9 mouse cellular contexts compared by ENCODE assay signal in the genomic region with DNA sequence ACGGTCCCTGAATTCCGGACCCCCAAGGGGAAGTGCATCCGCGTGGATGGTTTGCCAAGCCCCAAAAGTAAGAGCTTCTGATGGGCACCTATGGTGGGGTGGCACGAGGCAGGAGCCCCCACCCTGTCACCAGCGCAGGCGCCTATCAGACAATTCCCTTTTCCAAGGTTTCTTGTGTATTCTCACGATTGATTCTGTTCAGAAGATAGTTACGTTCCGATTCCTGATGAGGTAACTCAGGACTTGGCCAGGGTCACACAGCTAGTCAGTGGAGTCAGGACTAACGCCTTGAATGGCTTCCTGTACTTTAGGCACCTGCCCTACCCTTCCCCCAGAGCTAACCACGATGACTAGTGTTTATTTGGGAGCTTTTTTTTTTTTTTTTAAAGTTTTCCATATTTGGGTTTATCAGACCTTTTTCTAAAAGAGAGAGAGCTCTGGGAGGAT. TPM values are rescaled to one million over a fixed set of nuclear protein-coding genes. Genes with fewer than 3 reads are reported as not detected.
DNase-seq lines count a peak whose midpoint lies in the region; ATAC-seq and TF ChIP-seq lines count a peak whose summit lies in the region.
"Had no signal": no experiment of that assay in that cellular context is flagged by ENCODE, and none has a peak within 500 bp of the region (broad histone marks: within the 10 kb centered on the region; RNA-seq: fewer than 3 reads in every experiment).

No protein-coding gene starts in this region.

- no peak for TF ChIP-seq RAD21 in CH12.LX (IDR thresholded peaks at IDR 0.05; ENCODE audit: low read depth, low read length)

- no peaks in the 10 kb centered on the region; the same call in 1 of the 2 replicates for H3K27me3 ChIP-seq in hindbrain, embryonic 12.5 days
- no peaks in the 10 kb centered on the region for H3K27me3 ChIP-seq in hindbrain, embryonic 14.5 days (ENCODE audit: control insufficient read depth, insufficient read depth, low read length)
- no peaks in the 10 kb centered on the region for H3K27me3 ChIP-seq in CH12.LX (replicated peaks)
- no peaks in the 10 kb centered on the region for H3K27me3 ChIP-seq in forebrain, embryonic 12.5 days
- H3K27me3 ChIP-seq in megakaryocyte, embryonic 14.5 days (replicated peaks): no peaks in the 10 kb centered on the region

- H3K27ac ChIP-seq in hindbrain, embryonic 12.5 days: peak overlapping the region; percentile 77
- no peak overlapping the region for H3K27ac ChIP-seq in hindbrain, embryonic 14.5 days
- H3K27ac ChIP-seq in CH12.LX (ENCODE audit: insufficient read depth, low read depth): peak overlapping the region; percentile 91
- H3K27ac ChIP-seq in forebrain, embryonic 12.5 days: peak overlapping the region; percentile 75
- H3K27ac ChIP-seq: left cerebral cortex, adult 2 months had no signal

- H3K79me2 ChIP-seq in CH12.LX (replicated peaks; ENCODE audit: control insufficient read depth, extremely low read depth, insufficient read depth, poor library complexity, severe bottlenecking): peaks cover 33% of the 10 kb centered on the region

- no peak for TF ChIP-seq POLR2A in CH12.LX (IDR thresholded peaks at IDR 0.05; ENCODE audit: low read depth, low read length)

- TF ChIP-seq CTCF in CH12.LX (conservative IDR thresholded peaks at IDR 0.05 in 1 of 2, IDR thresholded peaks at IDR 0.05 in 1 of 2; ENCODE audit: low read depth in 2 of 2, low read length in 2 of 2): no peak

- H3K4me1 ChIP-seq in hindbrain, embryonic 12.5 days: peaks cover 55% of the 10 kb centered on the region
- peaks cover 19% of the 10 kb centered on the region; the same call in 1 of the 2 replicates for H3K4me1 ChIP-seq in hindbrain, embryonic 14.5 days (replicated peaks; ENCODE audit: control insufficient read depth, insufficient read depth, low read length)
- peaks cover 27 to 75% of the 10 kb centered on the region in 2 experiments for H3K4me1 ChIP-seq in CH12.LX (ENCODE audit: control insufficient read depth in 1 of 2, insufficient read depth in 2 of 2)
- peaks cover 66% of the 10 kb centered on the region for H3K4me1 ChIP-seq in forebrain, embryonic 12.5 days
- peaks cover 83% of the 10 kb centered on the region for H3K4me1 ChIP-seq in megakaryocyte, embryonic 14.5 days

- H3K4me2 ChIP-seq in hindbrain, embryonic 12.5 days (replicated peaks): no peak overlapping the region
- no peak overlapping the region for H3K4me2 ChIP-seq in hindbrain, embryonic 14.5 days (replicated peaks)
- peak overlapping the region; percentile 93 for H3K4me2 ChIP-seq in CH12.LX (ENCODE audit: insufficient read depth, low read depth, poor library complexity, severe bottlenecking)
- H3K4me2 ChIP-seq in forebrain, embryonic 12.5 days: no peak overlapping the region

- no peak for TF ChIP-seq EP300 in CH12.LX (IDR thresholded peaks at IDR 0.05; ENCODE audit: low read length)

- no peaks in the 10 kb centered on the region for H3K9me3 ChIP-seq in hindbrain, embryonic 12.5 days (replicated peaks)
- H3K9me3 ChIP-seq in hindbrain, embryonic 14.5 days (ENCODE audit: control insufficient read depth, low read length): no peaks in the 10 kb centered on the region
- no peaks in the 10 kb centered on the region for H3K9me3 ChIP-seq in CH12.LX (replicated peaks; ENCODE audit: low read length)
- no peaks in the 10 kb centered on the region for H3K9me3 ChIP-seq in forebrain, embryonic 12.5 days
- no peaks in the 10 kb centered on the region for H3K9me3 ChIP-seq in megakaryocyte, embryonic 14.5 days

- H3K36me3 ChIP-seq in hindbrain, embryonic 12.5 days: no peaks in the 10 kb centered on the region
- H3K36me3 ChIP-seq in hindbrain, embryonic 14.5 days (replicated peaks; ENCODE audit: control insufficient read depth, insufficient read depth): no peaks in the 10 kb centered on the region
- H3K36me3 ChIP-seq in CH12.LX (replicated peaks in 1 of 2; ENCODE audit: control insufficient read depth in 1 of 2, insufficient read depth in 1 of 2, low read length in 1 of 2): peaks cover 3 to 9% of the 10 kb centered on the region in 2 experiments
- H3K36me3 ChIP-seq in forebrain, embryonic 12.5 days (replicated peaks): 0 out of 2 replicates have a peak, but pooled peaks cover 4% of the 10 kb centered on the region
- peaks cover 26% of the 10 kb centered on the region for H3K36me3 ChIP-seq in megakaryocyte, embryonic 14.5 days (replicated peaks; ENCODE audit: low read length)

- H3K4me3 ChIP-seq in hindbrain, embryonic 12.5 days: no peak overlapping the region
- H3K4me3 ChIP-seq in hindbrain, embryonic 14.5 days (replicated peaks; ENCODE audit: low read length): no peak overlapping the region
- H3K4me3 ChIP-seq in CH12.LX (replicated peaks in 1 of 3; ENCODE audit: low read depth in 2 of 3, low read length in 2 of 3, poor library complexity in 1 of 3): peak overlapping the region in 2 of 3 experiments; percentile 1 to 4
- no peak overlapping the region for H3K4me3 ChIP-seq in forebrain, embryonic 12.5 days (replicated peaks)
- peak overlapping the region; percentile 89 for H3K4me3 ChIP-seq in megakaryocyte, embryonic 14.5 days (replicated peaks)
- H3K4me3 ChIP-seq: left cerebral cortex, adult 2 months had no signal

- whole genome bisulfite sequencing in hindbrain, embryonic 12.5 days: 88% methylated on average over 12 of the region's 12 CpGs
- WGBS in hindbrain, embryonic 14.5 days: 84% methylated on average over 12 of the region's 12 CpGs
- 88% methylated on average over 12 of the region's 12 CpGs for WGBS in forebrain, embryonic 12.5 days

- no peak for DNase-seq in hindbrain, embryonic 14.5 days (ENCODE audit: low spot score)
- no peak for DNase-seq in CH12.LX (ENCODE audit: extremely low read depth)
- DNase-seq in embryo, embryonic 10 days (ENCODE audit: low spot score): no peak
- DNase-seq in right cerebral cortex, adult 2 months (ENCODE audit: low spot score in 2 of 2): no peak
- no peak for DNase-seq in right cerebral cortex, postnatal 36 days (ENCODE audit: low spot score in 2 of 2)

- dilution Hi-C loops in CH12.LX (cut with MboI; ENCODE audit: extremely low pct_ligation_motif_present, extremely low pct_unique_long_range_greater_than_20kb, low sequenced_read_pairs): no loop called here

- in situ Hi-C loops in CH12.LX (cut with MboI; ENCODE audit: low pct_ligation_motif_present, low pct_unique_long_range_greater_than_20kb, low sequenced_read_pairs): no loop called here

- H3K9ac ChIP-seq in hindbrain, embryonic 12.5 days: no peak overlapping the region
- no peak overlapping the region for H3K9ac ChIP-seq in hindbrain, embryonic 14.5 days
- H3K9ac ChIP-seq in CH12.LX (ENCODE audit: insufficient read depth, low read depth): peak overlapping the region; percentile 75
- H3K9ac ChIP-seq in forebrain, embryonic 12.5 days: no peak overlapping the region

- ATAC-seq in hindbrain, embryonic 12.5 days (ENCODE audit: low FRiP score): no peak
- ATAC-seq in hindbrain, embryonic 14.5 days (ENCODE audit: low FRiP score): no peak
- no peak for ATAC-seq in forebrain, embryonic 12.5 days (ENCODE audit: low FRiP score)

TF ChIP-seq in CH12.LX, 34 proteins besides CTCF, POLR2A, EP300 and RAD21:
- TF ChIP-seq ZNF384 (IDR thresholded peaks at IDR 0.05; ENCODE audit: low read depth, low read length): peak; percentile 91
- no peak for TF ChIP-seq NRF1 (IDR thresholded peaks at IDR 0.05; ENCODE audit: low read depth, low read length)

RNA-seq across cellular contexts. Expression of a gene that starts 6.3 kb away (rescaled TPM):
- 7.0 and 7.9 TPM in 2 replicates for polyA plus RNA-seq in hindbrain, embryonic 12.5 days (2016; fragmentation: Nextera tagmentation; extraction: Ambion mirVana)
- polyA plus RNA-seq in hindbrain, embryonic 14.5 days (2014; fragmentation: Nextera tagmentation; extraction: Ambion mirVana): 1.2 and 1.3 TPM in 2 replicates
- total RNA-seq in CH12.LX (2012; rRNA removed): 7.2 and 7.6 TPM in 2 replicates
- 4.4 and 4.9 TPM in 2 replicates for total RNA-seq in CH12.LX (2014; rRNA removed)
- 3.9 and 6.1 TPM in 2 replicates for polyA plus RNA-seq in CH12.LX (2012; ENCODE audit: insufficient read length, low read depth)
- polyA plus RNA-seq in forebrain, embryonic 12.5 days (2016; fragmentation: Nextera tagmentation; extraction: Ambion mirVana): 13.4 and 14.6 TPM in 2 replicates
- 10.5 and 25.7 TPM in 2 replicates for polyA plus RNA-seq in megakaryocyte, embryonic 14.5 days (2012; ENCODE audit: insufficient read depth, low replicate concordance)

RNA-seq across cellular contexts. Expression of a gene that starts 27.7 kb away (rescaled TPM):
- 11.6 and 11.8 TPM in 2 replicates for polyA plus RNA-seq in hindbrain, embryonic 12.5 days (2016; fragmentation: Nextera tagmentation; extraction: Ambion mirVana)
- 4.9 TPM in 2 replicates for polyA plus RNA-seq in hindbrain, embryonic 14.5 days (2014; fragmentation: Nextera tagmentation; extraction: Ambion mirVana)
- total RNA-seq in CH12.LX (2012; rRNA removed): 0.08 TPM in 2 replicates
- not detected in 2 replicates for total RNA-seq in CH12.LX (2014; rRNA removed)
- 0.07 TPM in 1 of 2 replicates, not detected in the other for polyA plus RNA-seq in CH12.LX (2012; ENCODE audit: insufficient read length, low read depth)
- polyA plus RNA-seq in forebrain, embryonic 12.5 days (2016; fragmentation: Nextera tagmentation; extraction: Ambion mirVana): 5.9 and 6.4 TPM in 2 replicates
- not detected in 2 replicates for polyA plus RNA-seq in megakaryocyte, embryonic 14.5 days (2012; ENCODE audit: insufficient read depth, low replicate concordance)

RNA-seq across cellular contexts. Expression of a gene that starts 35.2 kb away (rescaled TPM):
- polyA plus RNA-seq in hindbrain, embryonic 12.5 days (2016; fragmentation: Nextera tagmentation; extraction: Ambion mirVana): 372 and 426 TPM in 2 replicates
- 194 and 206 TPM in 2 replicates for polyA plus RNA-seq in hindbrain, embryonic 14.5 days (2014; fragmentation: Nextera tagmentation; extraction: Ambion mirVana)
- total RNA-seq in CH12.LX (2012; rRNA removed) (41.1 and 85.5 TPM in 2 replicates), CH12.LX (2014; rRNA removed) (96.0 and 116 TPM in 2 replicates)
- polyA plus RNA-seq in CH12.LX (2012; ENCODE audit: insufficient read length, low read depth): 17.6 and 18.3 TPM in 2 replicates
- polyA plus RNA-seq in forebrain, embryonic 12.5 days (2016; fragmentation: Nextera tagmentation; extraction: Ambion mirVana): 173 and 228 TPM in 2 replicates
- polyA plus RNA-seq in megakaryocyte, embryonic 14.5 days (2012; ENCODE audit: insufficient read depth, low replicate concordance): 13.8 TPM in 1 of 2 replicates, not detected in the other

Comparison
In these comparisons a context has a peak if more than half of its experiments do, and no peak if none do; other contexts are left out.
1. H3K4me3 ChIP-seq: peak in CH12.LX (2 of 3) and megakaryocyte, embryonic 14.5 days (single experiment); none in hindbrain, embryonic 12.5 days (single experiment), hindbrain, embryonic 14.5 days (single experiment) and forebrain, embryonic 12.5 days (single experiment).